Mouse (Mus musculus) kidney, adult 2 months (tissue): ENCODE measurements around the gene Serp1.

ENCODE experiments used
- CTCF ChIP-seq: fragments of 200-500 bp; conservative IDR thresholded peaks from 2 replicates; pipeline ENCODE4 v1.5.1; 2011; ENCODE audit warnings: low read depth, mild to moderate bottlenecking, control low read depth, low read length, moderate library complexity, mixed read lengths; ENCODE audit not compliant: insufficient read depth, insufficient read length
- POLR2A ChIP-seq: fragments of 200-500 bp; IDR thresholded peaks from one replicate; pipeline ENCODE4 v1.6.1; 2011; ENCODE audit warnings: low read depth, low read length, control low read depth

DNA sequence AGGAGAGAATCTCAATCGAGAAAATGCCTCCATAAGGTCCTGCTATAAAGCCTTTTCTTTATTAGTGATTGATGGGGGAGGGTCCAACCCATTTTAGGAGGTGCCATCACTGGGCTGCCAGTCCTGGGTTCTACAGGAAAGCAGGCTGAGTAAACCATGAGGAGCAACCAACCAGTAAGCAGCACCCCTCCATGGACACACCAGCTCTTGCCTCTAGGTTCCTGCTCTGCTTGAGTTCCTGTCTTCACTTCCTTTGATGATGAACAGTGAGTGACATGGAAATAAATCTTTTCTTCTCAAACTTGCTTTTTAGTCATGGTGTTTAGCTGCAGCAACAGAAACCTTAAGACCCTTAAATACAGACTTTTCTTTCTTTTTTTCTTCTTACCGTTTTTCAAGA lies 4.3 kb downstream of the Serp1 start:
- TF ChIP-seq POLR2A (no peak), CTCF (no peak)
